Mouse (Mus musculus) embryonic facial prominence, embryonic 10.5 days (tissue): ENCODE measurements at regions not wholly inside any gene's neighbourhood (a gene's known extent, or its start where the extent isn't known, plus 50 kb on each side); places are given as distances from the start of the nearest gene placed in this dataset.

Experiments used
- DNase-seq: peaks from one replicate; pipeline ENCODE4 v3.0.0-alpha.2; 2017; ENCODE audit warnings: low spot score
- H3K27ac ChIP-seq: fragments of 300-500 bp; sonication (generic); replicated peaks from 2 replicates; pipeline ENCODE4 v1.5.1; 2016; ENCODE audit warnings: mild to moderate bottlenecking
- H3K27me3 ChIP-seq: fragments of 300-500 bp; sonication (generic); replicated peaks from 2 replicates; pipeline ENCODE4 v1.6.1; 2016; ENCODE audit warnings: low read depth, mild to moderate bottlenecking; ENCODE audit not compliant: poor library complexity, severe bottlenecking
- H3K36me3 ChIP-seq: fragments of 300-500 bp; sonication (generic); replicated peaks from 2 replicates; pipeline ENCODE4 v1.6.1; 2016; ENCODE audit warnings: mild to moderate bottlenecking, moderate library complexity
- H3K4me1 ChIP-seq: fragments of 300-500 bp; sonication (generic); 2 replicates; pipeline ENCODE4 v1.6.1; 2016
- H3K4me3 ChIP-seq: fragments of 300-500 bp; sonication (generic); 2 replicates; pipeline ENCODE4 v1.5.1; 2016; ENCODE audit warnings: mild to moderate bottlenecking, moderate library complexity
- H3K9me3 ChIP-seq: fragments of 300-500 bp; sonication (generic); 2 replicates; pipeline ENCODE4 v1.6.1; 2016; ENCODE audit warnings: mild to moderate bottlenecking
- WGBS: fragments of 180-500 bp; shearing (Covaris S2); methylation state at CpG from one replicate; pipeline ENCODE4 v1.1.7; 2016; 5-methylcytosine and 5-hydroxymethylcytosine counted together

- H3K27ac ChIP-seq = no peak overlapping the region
- no peak for DNase-seq
- no peaks in the 10 kb centered on the region for H3K27me3 ChIP-seq
- H3K4me1 ChIP-seq = no peaks in the 10 kb centered on the region
- H3K9me3 ChIP-seq = no peaks in the 10 kb centered on the region
- no peaks in the 10 kb centered on the region for H3K36me3 ChIP-seq
- H3K4me3 ChIP-seq = no peak overlapping the region
- WGBS = 58% methylated on average over 2 of the region's 2 CpGs
Measured at GRCm38 (mm10) chr17:3811187-3811586, 115.1 kb upstream of the Nox3 start.

- Histone ChIP-seq H3K4me1 (no peaks in the 10 kb centered on the region), H3K9me3 (no peaks in the 10 kb centered on the region), H3K27ac (no peak overlapping the region), H3K36me3 (no peaks in the 10 kb centered on the region), H3K4me3 (no peak overlapping the region), H3K27me3 (no peaks in the 10 kb centered on the region)
- no peak for DNase-seq
- WGBS = 85% methylated on average over 1 of the region's 1 CpGs
Measured at GRCm38 (mm10) chr17:3803507-3803906, 107.4 kb upstream of the Nox3 start.

- Histone ChIP-seq H3K9me3 (no peaks in the 10 kb centered on the region), H3K27ac (no peak overlapping the region), H3K4me1 (no peaks in the 10 kb centered on the region), H3K27me3 (no peaks in the 10 kb centered on the region), H3K36me3 (no peaks in the 10 kb centered on the region), H3K4me3 (no peak overlapping the region)
- DNase-seq = peak; percentile 21
- WGBS = 32% methylated on average over 2 of the region's 2 CpGs
Measured at GRCm38 (mm10) chr17:3792597-3792996, 96.5 kb upstream of the Nox3 start.

GRCm38 (mm10) chr17:3782156-3782555, 86.1 kb upstream of the Nox3 start:
- no peaks in the 10 kb centered on the region for H3K36me3 ChIP-seq

GRCm38 (mm10) chr17:3777691-3778090, 81.6 kb upstream of the Nox3 start:
- Histone ChIP-seq H3K4me3 (no peak overlapping the region), H3K27ac (no peak overlapping the region), H3K27me3 (no peaks in the 10 kb centered on the region), H3K9me3 (no peaks in the 10 kb centered on the region), H3K4me1 (no peaks in the 10 kb centered on the region), H3K36me3 (no peaks in the 10 kb centered on the region)
- no peak for DNase-seq

More at GRCm38 (mm10) chr17:3782156-3782555, 86.1 kb upstream of the Nox3 start:
- H3K27ac ChIP-seq = no peak overlapping the region
- no peak overlapping the region for H3K4me3 ChIP-seq
- no peaks in the 10 kb centered on the region for H3K27me3 ChIP-seq
- no peak for DNase-seq
- 38% methylated on average over 1 of the region's 1 CpGs for WGBS
- H3K4me1 ChIP-seq = no peaks in the 10 kb centered on the region
- H3K9me3 ChIP-seq = no peaks in the 10 kb centered on the region

GRCm38 (mm10) chr17:3747808-3748335, 51.8 kb upstream of the Nox3 start:
- no peak for DNase-seq
- Histone ChIP-seq H3K4me3 (no peak overlapping the region), H3K9me3 (no peaks in the 10 kb centered on the region), H3K36me3 (no peaks in the 10 kb centered on the region), H3K27me3 (no peaks in the 10 kb centered on the region), H3K27ac (no peak overlapping the region), H3K4me1 (no peaks in the 10 kb centered on the region)
- 89% methylated on average over 8 of the region's 8 CpGs for WGBS
